Mouse (Mus musculus): ENCODE results near the gene Gm20388.

GRCm38 (mm10) chr8:122110240-122110866 lies 2199.7 kb downstream of the Gm20388 start:
- TF ChIP-seq CTCF (IDR thresholded peaks at IDR 0.05; ENCODE audit: low read depth) (no peak), EP300 (IDR thresholded peaks at IDR 0.05; ENCODE audit: low read depth) (no peak)

All from liver, embryonic 14.5 days (tissue).